Mouse (Mus musculus) MN1 (cell line): ENCODE data around the gene Samd15.

Source experiments
- DNase-seq: peaks from one replicate; pipeline ENCODE4 v3.0.0-alpha.2; 2016; ENCODE audit warnings: low spot score

Gene Samd15

GRCm38 (mm10) chr12:87230379-87230895 is 30.9 kb downstream of the Samd15 start:
- no peak for DNase-seq

DNA sequence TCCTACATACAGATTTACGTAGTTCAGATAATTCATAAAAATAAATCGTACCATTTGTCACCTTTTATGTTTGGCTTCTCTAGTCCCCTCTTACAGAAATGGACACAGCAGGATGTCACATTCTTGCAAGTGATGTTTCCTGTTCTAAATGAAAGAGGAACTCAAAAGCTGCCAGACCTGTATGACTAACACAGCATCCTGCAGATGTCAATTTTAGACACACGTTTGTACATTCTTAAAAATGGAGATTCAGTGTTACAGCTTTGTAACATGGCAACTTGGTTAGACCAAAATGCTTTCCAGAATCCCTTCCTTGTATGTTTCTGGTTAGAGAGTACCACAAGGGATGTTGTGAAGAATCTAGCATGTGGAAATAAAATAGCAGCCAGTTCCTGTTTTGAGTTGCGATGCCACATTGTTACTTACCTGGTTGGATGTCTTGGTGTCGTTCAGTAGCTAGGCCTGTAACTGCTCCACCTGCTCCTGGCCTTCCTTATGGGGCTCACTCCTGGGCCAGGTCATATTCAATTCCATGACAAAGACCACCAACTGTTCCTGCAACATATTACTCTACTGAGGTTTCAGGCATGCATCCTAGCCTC is 37.5 kb downstream of the Samd15 start:
- DNase-seq = no peak

DNA sequence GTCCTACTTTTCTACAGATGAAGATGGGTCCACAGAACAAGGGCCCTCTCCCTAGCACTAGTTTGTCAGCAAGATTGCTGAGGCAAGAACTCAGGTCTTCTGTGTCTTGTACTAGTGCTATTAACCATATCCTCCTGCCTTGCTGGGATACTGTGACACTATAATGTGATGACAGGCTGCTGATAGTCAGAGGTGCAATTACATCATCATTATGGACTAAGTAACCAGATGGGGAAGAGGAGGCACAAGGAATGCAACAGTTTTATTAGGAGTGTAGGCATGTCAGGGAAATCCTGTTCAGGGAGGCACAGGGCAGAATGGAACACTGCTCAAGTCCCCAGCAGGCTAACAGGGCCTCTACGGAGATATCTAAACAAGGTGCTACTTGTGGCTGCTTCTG is 39.1 kb downstream of the Samd15 start, which contains the start of gene Noxred1:
Gene Noxred1, minus strand, starts transcription at position 101 of the 400 bp plus-strand sequence.
- DNase-seq = no peak

GRCm38 (mm10) chr12:87250161-87250560 is 50.6 kb downstream of the Samd15 start:
- no peak for DNase-seq

DNA sequence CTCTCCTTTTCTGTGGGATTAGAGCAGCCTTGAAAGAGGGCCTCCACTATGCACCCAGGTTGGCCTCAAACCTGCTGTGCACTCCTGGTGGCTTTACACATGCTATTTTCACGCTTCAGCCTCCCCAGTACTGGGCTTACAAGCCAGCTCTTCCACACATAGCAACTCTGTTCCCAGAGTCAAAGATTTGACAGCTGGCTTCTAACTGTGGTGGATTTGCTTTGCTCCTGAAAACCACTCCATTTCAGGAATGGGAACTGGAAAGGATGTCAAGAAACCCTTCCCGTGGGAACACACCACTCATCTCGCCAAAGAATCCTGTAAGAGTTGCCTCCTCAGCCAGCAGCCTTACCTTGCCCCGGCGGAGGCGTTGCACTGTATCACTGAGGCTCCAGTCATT is 54.4 kb downstream of the Samd15 start:
- no peak for DNase-seq

DNA sequence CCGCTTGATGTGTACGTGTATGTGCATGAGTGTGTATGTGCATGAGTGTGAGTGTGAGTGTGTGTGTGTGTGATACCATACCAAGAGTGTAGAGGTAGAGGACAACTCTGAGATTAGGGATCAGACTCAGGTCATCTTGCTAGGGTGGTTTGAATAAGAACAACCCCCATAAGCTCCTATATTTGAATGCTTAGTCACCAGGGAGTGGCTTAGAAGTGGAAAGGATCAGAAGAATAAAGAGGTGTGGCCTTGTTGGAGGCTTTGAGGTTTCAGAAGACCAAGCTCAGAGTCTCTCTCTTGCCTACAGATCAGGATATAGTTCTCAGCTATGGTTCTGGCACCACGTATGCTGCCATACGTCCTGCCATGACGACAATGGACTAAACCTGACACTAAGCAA is 57.1 kb downstream of the Samd15 start:
- DNase-seq = no peak

- no peak for DNase-seq
These were observed 61.0 kb downstream of the Samd15 start for GRCm38 (mm10) chr12:87260562-87260961.
